Mouse (Mus musculus) stomach, embryonic 15.5 days (tissue): ENCODE measurements around the gene Kif14. TPM values are rescaled to one million over a fixed set of nuclear protein-coding genes. Genes with fewer than 3 reads are reported as not detected.
A peak's percentile ranks its signal among the peaks of the same experiment; 100 is the strongest.
"Not testable (repeated sequence)": the region's sequence is repeated elsewhere in the genome, so short reads cannot be mapped to it uniquely, and the experiment has no call there.

Experiments used
- ATAC-seq: fragments of 200-750 bp; cut with Nextera tagmentation; 2 replicates; pipeline ENCODE4 v1.8.0; 2017; ENCODE audit warnings: low read depth, moderate number of reproducible peaks, moderate TSS enrichment; ENCODE audit not compliant: insufficient read depth, low FRiP score
- H3K27ac ChIP-seq: fragments of 300-500 bp; sonication (generic); 2 replicates; pipeline ENCODE4 v1.5.1; 2015; ENCODE audit warnings: mild to moderate bottlenecking, inconsistent platforms
- H3K27me3 ChIP-seq: fragments of 300-500 bp; sonication (generic); replicated peaks from 2 replicates; pipeline ENCODE4 v1.6.1; 2015; ENCODE audit warnings: inconsistent platforms
- H3K36me3 ChIP-seq: fragments of 300-500 bp; sonication (generic); 2 replicates; pipeline ENCODE4 v1.6.1; 2015; ENCODE audit warnings: inconsistent platforms
- H3K4me1 ChIP-seq: fragments of 300-500 bp; sonication (generic); 2 replicates; pipeline ENCODE4 v1.6.1; 2015; ENCODE audit warnings: inconsistent platforms
- H3K4me2 ChIP-seq: fragments of 300-500 bp; sonication (generic); 2 replicates; pipeline ENCODE4 v1.6.1; 2015; ENCODE audit warnings: mild to moderate bottlenecking, inconsistent platforms
- H3K4me3 ChIP-seq: fragments of 300-500 bp; sonication (generic); replicated peaks from 2 replicates; pipeline ENCODE4 v1.5.1; 2015; ENCODE audit warnings: inconsistent platforms
- H3K9ac ChIP-seq: fragments of 300-500 bp; sonication (generic); 2 replicates; pipeline ENCODE4 v1.6.1; 2015; ENCODE audit warnings: inconsistent platforms
- H3K9me3 ChIP-seq: fragments of 300-500 bp; sonication (generic); 2 replicates; pipeline ENCODE4 v1.6.1; 2016; ENCODE audit warnings: inconsistent platforms
- whole genome bisulfite sequencing: fragments of 180-500 bp; shearing (Covaris S2); methylation state at CpG from one replicate; pipeline ENCODE4 v1.1.7; 2015; 5-methylcytosine and 5-hydroxymethylcytosine counted together
- polyA plus RNA-seq: library from polyadenylated mRNA; unstranded; fragments of >200 nt; fragmentation: Nextera tagmentation; extraction: Ambion mirVana; gene quantifications from 2 replicates; pipeline ENCODE4 v1.2.1, GENCODE M21; 2015

The Kif14 gene
- polyA plus RNA-seq, 1 experiment from 2014 or later: 5.2 TPM

DNA sequence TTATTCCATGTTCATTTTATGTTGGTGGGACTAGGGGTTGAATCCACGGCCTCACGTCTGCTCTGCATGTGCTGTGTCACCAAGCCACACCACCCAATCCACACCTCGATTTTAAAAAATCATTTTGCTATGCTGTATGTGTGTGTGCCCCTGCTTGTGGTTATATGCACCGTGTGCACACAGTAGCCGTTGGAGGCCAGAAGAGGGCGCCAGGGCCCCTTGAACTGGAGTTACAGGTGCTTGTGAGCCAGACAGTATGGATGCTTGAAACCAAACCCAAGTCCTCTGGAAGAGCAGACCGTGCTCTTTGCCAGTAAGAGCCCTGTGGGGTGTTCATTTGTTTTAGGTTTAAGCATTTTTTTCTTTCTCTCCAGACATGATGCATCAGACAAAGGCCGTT is 36.8 kb downstream of the Kif14 start:
- no peak for ATAC-seq
- no peak overlapping the region for H3K4me3 ChIP-seq
- WGBS: 95% methylated on average over 8 of the region's 8 CpGs

DNA sequence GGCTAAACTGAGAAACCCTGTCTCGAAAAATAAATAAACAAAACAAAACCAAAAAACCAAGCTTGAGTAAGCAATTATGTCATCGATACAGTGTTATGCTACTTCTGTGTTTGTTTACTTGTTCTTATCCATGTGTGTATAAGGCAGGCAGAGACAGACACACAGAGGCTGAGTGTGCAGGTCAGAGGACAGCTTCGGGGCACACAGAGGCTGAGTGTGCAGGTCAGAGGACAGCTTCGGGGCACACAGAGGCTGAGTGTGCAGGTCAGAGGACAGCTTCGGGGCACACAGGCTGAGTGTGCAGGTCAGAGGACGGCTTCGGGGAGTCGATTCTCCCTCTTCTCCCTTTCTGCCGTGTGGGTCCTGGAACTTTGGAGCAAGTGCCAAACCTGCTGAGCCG is 40.1 kb downstream of the Kif14 start:
- H3K27me3 ChIP-seq, H3K9me3 ChIP-seq, H3K4me1 ChIP-seq, H3K4me3 ChIP-seq, H3K4me2 ChIP-seq, H3K27ac ChIP-seq, H3K9ac ChIP-seq, ATAC-seq: not testable (repeated sequence)
- WGBS: 63% methylated on average over 10 of the region's 10 CpGs
- peaks cover 13% of the 10 kb centered on the region for H3K36me3 ChIP-seq

More for the DNA sequence above, 36.8 kb downstream of the Kif14 start:
- H3K4me2 ChIP-seq: no peak overlapping the region
- no peaks in the 10 kb centered on the region for H3K27me3 ChIP-seq
- H3K9ac ChIP-seq: no peak overlapping the region
- H3K36me3 ChIP-seq: peaks cover 18% of the 10 kb centered on the region
- no peaks in the 10 kb centered on the region for H3K4me1 ChIP-seq
- no peaks in the 10 kb centered on the region for H3K9me3 ChIP-seq
- H3K27ac ChIP-seq: no peak overlapping the region

DNA sequence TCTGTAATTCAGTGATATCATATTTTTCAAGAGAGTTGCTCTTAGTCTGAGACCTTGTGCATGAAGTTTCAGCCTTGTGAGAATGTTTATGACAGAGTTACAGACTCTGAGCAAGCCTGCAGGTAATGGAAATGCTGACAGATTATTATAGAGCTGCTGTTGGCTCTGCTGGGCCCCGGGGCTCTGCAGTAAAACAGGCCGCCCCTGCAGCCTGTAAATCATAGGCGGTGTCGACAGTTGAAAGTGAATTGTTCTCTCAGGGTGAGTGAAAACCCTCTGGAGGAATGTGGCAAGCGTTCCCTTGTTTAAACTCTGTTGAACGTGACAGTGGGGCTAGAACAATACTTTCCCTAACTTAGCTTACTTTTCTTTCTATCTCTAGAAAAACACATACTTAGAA is 46.2 kb downstream of the Kif14 start:
- H3K27ac ChIP-seq: peak overlapping the region; percentile 7; the same call in 1 of the 2 replicates
- H3K36me3 ChIP-seq: 0 out of 2 replicates have a peak, but pooled peaks cover 11% of the 10 kb centered on the region
- no peak overlapping the region for H3K9ac ChIP-seq
- H3K4me2 ChIP-seq: no peak overlapping the region
- no peaks in the 10 kb centered on the region for H3K9me3 ChIP-seq
- no peak overlapping the region for H3K4me3 ChIP-seq
- no peaks in the 10 kb centered on the region for H3K27me3 ChIP-seq
- H3K4me1 ChIP-seq: no peaks in the 10 kb centered on the region
- WGBS: 29% methylated on average over 6 of the region's 6 CpGs
- ATAC-seq: no peak

DNA sequence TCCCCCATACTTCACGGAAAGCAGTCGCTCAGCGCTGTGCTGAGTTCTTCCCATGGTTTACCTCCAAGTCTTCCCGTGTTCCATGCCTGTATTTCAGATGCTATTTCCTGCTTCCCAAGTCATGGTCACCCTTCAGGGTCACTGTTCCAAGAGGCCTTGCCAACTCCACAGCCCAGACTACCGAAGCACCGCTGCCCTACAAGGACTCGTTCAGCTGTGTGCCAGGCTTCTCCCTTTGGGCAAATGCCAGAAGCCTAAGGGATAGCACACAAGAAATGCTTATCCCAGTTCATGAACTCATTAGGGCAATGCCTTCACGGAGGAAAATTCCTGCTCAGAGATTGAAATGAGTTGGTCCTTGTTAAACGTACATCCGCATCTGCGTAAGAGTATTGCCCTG is 47.0 kb downstream of the Kif14 start:
- Histone ChIP-seq H3K36me3 (peaks cover 11% of the 10 kb centered on the region; the same call in 1 of the 2 replicates), H3K4me1 (no peaks in the 10 kb centered on the region), H3K9me3 (no peaks in the 10 kb centered on the region), H3K4me2 (no peak overlapping the region), H3K9ac (no peak overlapping the region), H3K27me3 (no peaks in the 10 kb centered on the region), H3K27ac (peak overlapping the region; percentile 51; the same call in 1 of the 2 replicates), H3K4me3 (no peak overlapping the region)
- WGBS: 81% methylated on average over 11 of the region's 11 CpGs
- no peak for ATAC-seq

DNA sequence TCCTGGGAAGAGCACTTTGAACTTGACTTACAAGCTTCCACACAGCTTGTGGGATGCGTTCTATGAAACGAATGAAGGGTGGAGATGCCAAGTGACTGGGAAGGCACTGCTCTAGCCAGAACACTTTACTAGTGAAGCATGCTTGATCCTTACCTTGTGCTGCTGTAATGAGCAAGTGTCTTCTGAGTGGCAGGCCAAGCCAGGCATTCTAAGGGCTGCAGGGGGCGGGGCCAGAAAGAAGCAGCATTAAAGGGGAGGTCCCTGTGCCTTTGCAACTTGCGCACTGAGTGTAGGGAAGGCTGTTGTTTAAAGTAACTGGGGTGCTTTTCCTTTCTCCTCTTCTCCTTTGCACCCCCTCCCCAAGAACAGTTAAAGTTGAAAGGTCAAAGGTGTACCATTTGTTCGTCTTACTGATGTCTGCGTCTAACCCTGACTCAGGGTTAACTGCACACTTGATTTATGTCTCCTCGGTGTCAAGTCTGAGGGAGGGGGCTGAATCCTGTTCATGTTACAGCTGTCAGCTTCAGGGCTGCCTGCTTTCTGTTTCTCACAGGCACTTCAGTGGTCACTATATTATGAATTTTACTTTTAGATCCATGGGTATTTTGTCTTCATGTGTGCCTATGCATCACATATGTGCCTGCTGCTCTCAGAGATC is 52.7 kb downstream of the Kif14 start:
- no peak overlapping the region for H3K4me3 ChIP-seq
- no peak overlapping the region for H3K4me2 ChIP-seq
- no peak overlapping the region for H3K9ac ChIP-seq
- no peak overlapping the region for H3K27ac ChIP-seq
- ATAC-seq: no peak
- WGBS: 45% methylated on average over 7 of the region's 7 CpGs
- H3K4me1 ChIP-seq: no peaks in the 10 kb centered on the region
- no peaks in the 10 kb centered on the region for H3K9me3 ChIP-seq
- H3K36me3 ChIP-seq: peaks cover 13% of the 10 kb centered on the region
- no peaks in the 10 kb centered on the region for H3K27me3 ChIP-seq

DNA sequence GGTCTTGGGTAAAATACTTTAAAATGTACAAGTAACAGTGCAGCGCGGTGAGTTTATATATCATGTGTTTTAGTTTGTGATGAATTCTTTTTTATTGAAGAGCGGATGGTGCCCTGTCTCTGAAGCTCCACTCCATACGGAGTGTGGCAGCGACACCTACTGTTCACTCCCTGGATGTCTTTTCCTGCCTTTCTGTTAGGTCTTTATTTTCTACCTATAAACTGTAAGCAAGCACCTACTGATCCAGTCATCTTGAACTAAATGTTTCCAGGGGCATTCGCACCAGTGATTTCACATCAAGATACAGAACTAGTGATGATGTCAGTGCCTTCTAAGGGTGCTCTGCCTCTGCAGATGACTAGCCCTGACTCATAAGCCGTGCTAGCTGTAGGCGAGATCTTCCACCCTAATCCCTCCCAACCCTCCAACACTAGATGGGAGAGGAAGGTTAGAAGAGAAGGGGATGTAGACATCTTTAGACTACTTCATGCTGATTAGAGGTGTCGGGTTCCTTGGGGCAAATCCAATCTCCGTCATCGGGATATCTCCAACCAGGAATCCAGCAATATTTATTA is 55.3 kb downstream of the Kif14 start:
- 67% methylated on average over 11 of the region's 11 CpGs for WGBS
- ATAC-seq: no peak
- H3K27me3 ChIP-seq: no peaks in the 10 kb centered on the region
- no peak overlapping the region for H3K9ac ChIP-seq
- no peak overlapping the region for H3K27ac ChIP-seq
- no peak overlapping the region for H3K4me2 ChIP-seq
- no peaks in the 10 kb centered on the region for H3K9me3 ChIP-seq
- no peaks in the 10 kb centered on the region for H3K4me1 ChIP-seq
- H3K36me3 ChIP-seq: peaks cover 9% of the 10 kb centered on the region
- H3K4me3 ChIP-seq: no peak overlapping the region

DNA sequence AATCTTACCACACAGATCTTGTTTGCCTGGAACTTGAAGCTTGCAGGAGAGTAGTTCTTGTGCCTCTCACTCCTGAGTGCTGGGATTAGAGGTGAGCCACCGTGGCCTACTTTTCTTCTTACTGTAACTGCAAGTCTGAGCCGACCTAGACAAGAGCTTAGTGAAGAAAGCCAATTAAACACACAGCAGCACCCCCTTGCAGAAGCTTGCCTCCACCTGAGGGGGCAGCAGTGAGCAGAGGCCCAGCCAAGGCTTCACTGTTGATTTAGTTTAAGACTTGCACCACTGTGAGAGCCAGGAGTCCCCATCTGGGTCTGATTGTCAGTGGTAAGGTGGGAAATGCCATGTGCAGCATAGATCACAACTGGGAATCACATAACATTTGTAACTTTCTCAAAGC is 58.8 kb downstream of the Kif14 start:
- ATAC-seq: no peak
- 36% methylated on average over 2 of the region's 2 CpGs for WGBS

DNA sequence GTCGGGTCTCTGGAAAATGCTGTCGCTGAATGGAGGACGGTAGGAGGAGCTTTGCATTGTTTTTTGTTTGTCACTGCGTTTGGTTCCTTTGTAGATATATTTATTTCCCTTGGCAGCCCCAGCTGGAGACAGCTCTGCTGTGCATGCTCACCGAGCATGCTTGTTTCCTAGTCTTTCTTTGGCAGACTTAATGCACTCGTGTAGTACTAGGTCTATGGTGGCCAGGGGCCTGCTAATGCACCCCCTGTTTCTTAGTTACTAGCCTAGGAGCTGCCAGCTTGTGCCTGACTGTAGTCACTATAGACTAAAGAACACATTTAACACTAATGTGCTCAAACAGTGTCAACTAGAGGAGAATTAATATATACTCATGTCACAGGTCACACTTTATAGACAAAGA is 59.7 kb downstream of the Kif14 start:
- peak overlapping the region; percentile 59; the same call in 1 of the 2 replicates for H3K27ac ChIP-seq
- ATAC-seq: no peak
- peaks cover 14% of the 10 kb centered on the region for H3K36me3 ChIP-seq
- H3K9ac ChIP-seq: no peak overlapping the region
- H3K27me3 ChIP-seq: no peaks in the 10 kb centered on the region
- H3K4me2 ChIP-seq: no peak overlapping the region
- H3K9me3 ChIP-seq: no peaks in the 10 kb centered on the region
- no peak overlapping the region for H3K4me3 ChIP-seq
- 64% methylated on average over 6 of the region's 6 CpGs for WGBS
- no peaks in the 10 kb centered on the region for H3K4me1 ChIP-seq

More for the DNA sequence above, 58.8 kb downstream of the Kif14 start:
- H3K27me3 ChIP-seq: no peaks in the 10 kb centered on the region
- H3K9ac ChIP-seq: no peak overlapping the region
- H3K36me3 ChIP-seq: peaks cover 12% of the 10 kb centered on the region
- H3K27ac ChIP-seq: no peak overlapping the region
- no peaks in the 10 kb centered on the region for H3K9me3 ChIP-seq
- no peak overlapping the region for H3K4me2 ChIP-seq
- no peak overlapping the region for H3K4me3 ChIP-seq
- no peaks in the 10 kb centered on the region for H3K4me1 ChIP-seq

DNA sequence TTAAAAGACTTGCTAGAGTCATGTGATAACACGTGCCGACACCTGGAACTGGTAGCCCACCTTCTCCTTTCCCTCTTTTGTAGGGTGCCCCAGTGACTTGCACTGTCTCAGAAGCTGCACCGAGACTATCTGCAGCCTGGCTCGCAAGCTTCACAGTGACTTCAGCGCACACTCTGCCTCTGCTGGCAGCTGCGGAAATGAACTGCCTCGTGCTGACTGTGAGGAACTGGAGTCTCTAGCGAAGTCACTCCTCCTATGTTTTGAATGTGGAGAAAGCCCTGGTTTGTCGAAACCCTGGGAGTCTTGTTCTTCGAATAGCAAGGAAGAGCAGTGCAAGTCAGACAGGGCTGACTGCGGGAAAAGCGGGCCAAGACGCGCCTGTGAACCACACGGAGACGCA is 61.0 kb downstream of the Kif14 start:
- H3K27me3 ChIP-seq: no peaks in the 10 kb centered on the region
- no peaks in the 10 kb centered on the region for H3K4me1 ChIP-seq
- 80% methylated on average over 16 of the region's 16 CpGs for WGBS
- H3K27ac ChIP-seq: peak overlapping the region; percentile 57; the same call in 1 of the 2 replicates
- no peaks in the 10 kb centered on the region for H3K9me3 ChIP-seq
- no peak for ATAC-seq
- no peak overlapping the region for H3K4me3 ChIP-seq
- peaks cover 9% of the 10 kb centered on the region for H3K36me3 ChIP-seq
- no peak overlapping the region for H3K9ac ChIP-seq
- H3K4me2 ChIP-seq: no peak overlapping the region

DNA sequence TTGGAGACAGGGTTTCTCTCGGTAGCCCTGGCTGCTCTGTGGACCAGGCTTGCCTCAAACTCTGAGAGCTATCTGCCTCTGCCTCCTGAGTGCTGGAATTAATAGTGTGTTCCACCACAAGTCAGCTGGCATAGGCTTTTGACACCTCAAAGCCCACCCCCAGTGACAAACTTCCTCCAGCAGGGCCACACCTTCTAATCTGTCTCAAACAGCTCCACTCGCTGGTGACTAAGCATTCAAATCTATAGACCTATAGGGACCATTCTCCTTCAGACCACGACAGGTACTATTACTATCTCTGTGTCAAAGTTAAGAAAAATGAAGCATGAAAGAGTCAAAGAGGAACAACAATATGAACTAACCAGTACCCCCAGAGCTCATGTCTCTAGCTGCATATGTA is 66.4 kb downstream of the Kif14 start:
- no peaks in the 10 kb centered on the region for H3K4me1 ChIP-seq
- no peak; the same call in 1 of the 2 replicates for ATAC-seq
- H3K9me3 ChIP-seq: no peaks in the 10 kb centered on the region
- H3K4me2 ChIP-seq: no peak overlapping the region
- no peaks in the 10 kb centered on the region for H3K27me3 ChIP-seq
- no peak overlapping the region for H3K9ac ChIP-seq
- 86% methylated on average over 3 of the region's 3 CpGs for WGBS
- H3K36me3 ChIP-seq: peaks cover 9% of the 10 kb centered on the region
- no peak overlapping the region for H3K4me3 ChIP-seq
- H3K27ac ChIP-seq: no peak overlapping the region

DNA sequence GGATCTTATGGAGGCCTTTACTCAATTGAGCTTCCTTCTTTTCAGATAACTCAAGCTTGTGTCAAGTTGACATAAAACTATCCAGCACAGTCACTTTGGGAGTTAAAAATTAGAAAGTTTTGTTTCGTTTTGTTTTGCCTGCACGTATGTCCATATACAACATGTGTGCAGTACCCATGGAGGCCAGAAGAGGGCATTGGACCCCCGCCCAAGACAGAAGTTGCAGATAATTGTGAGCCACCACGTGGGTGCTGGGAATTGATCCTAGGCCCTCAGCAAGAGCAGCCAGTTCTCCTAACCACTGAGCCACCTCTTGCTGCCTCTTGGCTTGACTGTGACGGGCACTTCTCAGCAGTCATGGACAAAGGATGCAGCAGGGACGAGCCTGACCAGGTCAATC is 70.8 kb downstream of the Kif14 start:
- ATAC-seq: no peak
- Histone ChIP-seq H3K4me1 (peaks cover 8% of the 10 kb centered on the region), H3K36me3 (no peaks in the 10 kb centered on the region), H3K27ac (no peak overlapping the region), H3K27me3 (no peaks in the 10 kb centered on the region), H3K9ac (no peak overlapping the region), H3K9me3 (no peaks in the 10 kb centered on the region), H3K4me2 (no peak overlapping the region), H3K4me3 (no peak overlapping the region)
- WGBS: 87% methylated on average over 6 of the region's 6 CpGs

DNA sequence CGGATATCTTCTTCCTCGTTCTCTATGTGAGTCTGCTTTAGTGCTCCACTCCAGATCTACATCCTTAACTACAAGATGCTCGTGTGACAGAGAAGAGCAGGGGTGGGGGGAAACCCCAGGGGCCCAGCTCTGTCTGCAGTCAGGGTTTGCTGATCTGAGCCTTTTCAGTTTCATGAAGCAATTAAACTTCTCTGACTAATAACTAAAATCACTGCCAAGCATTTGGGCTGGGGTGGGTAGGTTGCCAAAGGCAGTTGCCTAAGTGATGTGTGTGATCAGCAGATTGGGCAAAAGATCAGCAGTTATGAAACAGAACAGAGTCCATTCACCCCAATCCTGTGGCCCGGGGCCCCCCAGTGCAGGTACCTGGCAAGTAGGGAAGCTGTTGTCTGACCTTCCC is 72.1 kb downstream of the Kif14 start:
- no peaks in the 10 kb centered on the region for H3K9me3 ChIP-seq
- ATAC-seq: no peak
- no peak overlapping the region for H3K4me2 ChIP-seq
- H3K27ac ChIP-seq: no peak overlapping the region
- no peaks in the 10 kb centered on the region for H3K36me3 ChIP-seq
- no peak overlapping the region for H3K4me3 ChIP-seq
- H3K27me3 ChIP-seq: no peaks in the 10 kb centered on the region
- peaks cover 8% of the 10 kb centered on the region for H3K4me1 ChIP-seq
- 89% methylated on average over 4 of the region's 4 CpGs for WGBS
- no peak overlapping the region for H3K9ac ChIP-seq
